Comparison of ENCODE assay signal across 8 mouse cellular contexts in genomic region chr9:31683302-31684081, GRCm38 (mm10).
DNase-seq lines count a peak whose midpoint lies in the region; ATAC-seq and TF ChIP-seq lines count a peak whose summit lies in the region.

No protein-coding gene starts in this region.

- DNase-seq in liver, adult 2 months (ENCODE audit: extremely low read depth, low read depth, low spot score), result peak; percentile 8
- DNase-seq in liver, result no peak
- peak; percentile 52 for DNase-seq in skeletal muscle tissue, adult 2 months (ENCODE audit: low read depth, low spot score)
- no peak for DNase-seq in urinary bladder, postnatal 4 days (ENCODE audit: low spot score in 2 of 2)
- no peak for DNase-seq in adrenal gland, adult 18-20 months (ENCODE audit: low spot score in 2 of 2)

- peak overlapping the region; percentile 37 for H3K4me2 ChIP-seq in heart, embryonic 15.5 days
- no peak overlapping the region for H3K4me2 ChIP-seq in limb, embryonic 15.5 days

- peaks cover 3% of the 10 kb centered on the region; the same call in 1 of the 2 replicates for H3K27me3 ChIP-seq in liver, adult 2 months (ENCODE audit: control insufficient read depth, insufficient read depth, low read length)
- peaks cover 14% of the 10 kb centered on the region; the same call in 1 of the 2 replicates for H3K27me3 ChIP-seq in heart, embryonic 15.5 days
- H3K27me3 ChIP-seq in limb, embryonic 15.5 days, result no peaks in the 10 kb centered on the region

- H3K9ac ChIP-seq in liver, adult 2 months (ENCODE audit: low read depth, low read length), result no peak overlapping the region
- no peak overlapping the region for H3K9ac ChIP-seq in heart, embryonic 15.5 days
- H3K9ac ChIP-seq in limb, embryonic 15.5 days, result no peak overlapping the region

- no peak for TF ChIP-seq POLR2A in liver, adult 2 months (IDR thresholded peaks at IDR 0.05; ENCODE audit: extremely low read depth, insufficient read depth, low read length)

- no peaks in the 10 kb centered on the region for H3K4me1 ChIP-seq in liver, adult 2 months (ENCODE audit: control insufficient read depth, insufficient read depth, low read length)
- peaks cover 7% of the 10 kb centered on the region for H3K4me1 ChIP-seq in heart, embryonic 15.5 days (replicated peaks)
- peaks cover 39% of the 10 kb centered on the region for H3K4me1 ChIP-seq in limb, embryonic 15.5 days

- no peaks in the 10 kb centered on the region for H3K79me2 ChIP-seq in liver, adult 2 months (ENCODE audit: control insufficient read depth, insufficient read depth, low read length)

- H3K9me3 ChIP-seq in heart, embryonic 15.5 days (replicated peaks), result no peaks in the 10 kb centered on the region
- H3K9me3 ChIP-seq in limb, embryonic 15.5 days, result no peaks in the 10 kb centered on the region

- no peak for TF ChIP-seq CTCF in liver, adult 2 months (IDR thresholded peaks at IDR 0.05; ENCODE audit: low read depth, low read length)

- no peaks in the 10 kb centered on the region for H3K36me3 ChIP-seq in liver, adult 2 months (ENCODE audit: control insufficient read depth, insufficient read depth, low read length)
- no peaks in the 10 kb centered on the region for H3K36me3 ChIP-seq in heart, embryonic 15.5 days
- no peaks in the 10 kb centered on the region for H3K36me3 ChIP-seq in limb, embryonic 15.5 days

- ATAC-seq in heart, embryonic 15.5 days (replicated peaks; ENCODE audit: insufficient number of reproducible peaks, insufficient read depth, low FRiP score, low read depth), result no peak
- ATAC-seq in limb, embryonic 15.5 days (ENCODE audit: insufficient number of reproducible peaks, low FRiP score, low TSS enrichment, low read depth), result 0 out of 2 replicates have a peak, but pooled peaks have one; percentile 5
- no peak for ATAC-seq in CD4-positive, CD25-positive, alpha-beta regulatory T cell, adult 4 months

- no peak overlapping the region for H3K27ac ChIP-seq in liver, adult 2 months (replicated peaks; ENCODE audit: insufficient read depth, low read depth, low read length)
- no peak overlapping the region for H3K27ac ChIP-seq in heart, embryonic 15.5 days
- H3K27ac ChIP-seq in limb, embryonic 15.5 days, result peak overlapping the region; percentile 17; the same call in 1 of the 2 replicates

- no peak overlapping the region for H3K4me3 ChIP-seq in liver, adult 2 months (ENCODE audit: insufficient read depth, low read depth, low read length)
- no peak overlapping the region for H3K4me3 ChIP-seq in heart, embryonic 15.5 days
- no peak overlapping the region for H3K4me3 ChIP-seq in limb, embryonic 15.5 days

- whole genome bisulfite sequencing in liver, adult 2 months, result 9% methylated on average over 19 of the region's 19 CpGs
- WGBS in heart, embryonic 15.5 days, result 8% methylated on average over 19 of the region's 19 CpGs
- WGBS in limb, embryonic 15.5 days, result 12% methylated on average over 19 of the region's 19 CpGs

Comparison
In these comparisons a context has a peak if more than half of its experiments do, and no peak if none do; other contexts are left out.
1. DNase-seq: peak in liver, adult 2 months (single experiment) and skeletal muscle tissue, adult 2 months (single experiment); none in liver (single experiment), urinary bladder, postnatal 4 days (0 of 2) and adrenal gland, adult 18-20 months (0 of 2).